Mouse (Mus musculus) lung, postnatal 0 days (tissue): ENCODE results near the gene Hunk.

Source experiments
- CTCF ChIP-seq: IDR thresholded peaks from 2 replicates; pipeline ENCODE4 v1.5.1; 2016; ENCODE audit warnings: antibody characterized with exemption, mild to moderate bottlenecking
- EP300 ChIP-seq: IDR thresholded peaks from 2 replicates; pipeline ENCODE4 v1.6.1; 2016; ENCODE audit warnings: antibody characterized with exemption, mild to moderate bottlenecking, control low read depth

GRCm38 (mm10) chr16:90518732-90519295, 133.0 kb downstream of the Hunk start:
- TF ChIP-seq CTCF: no peak
- TF ChIP-seq EP300: no peak
